Mouse (Mus musculus) forebrain, embryonic 13.5 days (tissue): Measurements from ENCODE around the gene Tgm5. TPM values are rescaled to one million over a fixed set of nuclear protein-coding genes. Genes with fewer than 3 reads are reported as not detected.
"Not testable (repeated sequence)": the region's sequence is repeated elsewhere in the genome, so short reads cannot be mapped to it uniquely, and the experiment has no call there.

Source experiments
- ATAC-seq: fragments of 200-750 bp; cut with Nextera tagmentation; 2 replicates; pipeline ENCODE4 v1.8.0; 2017
- H3K27ac ChIP-seq: fragments of 300-500 bp; sonication (generic); 2 replicates; pipeline ENCODE4 v1.5.1; 2015; ENCODE audit warnings: inconsistent platforms, mild to moderate bottlenecking, moderate library complexity
- H3K27me3 ChIP-seq: fragments of 300-500 bp; sonication (generic); 2 replicates; pipeline ENCODE4 v1.6.1; 2015; ENCODE audit warnings: mild to moderate bottlenecking, inconsistent platforms
- H3K36me3 ChIP-seq: fragments of 300-500 bp; sonication (generic); 2 replicates; pipeline ENCODE4 v1.6.1; 2015; ENCODE audit warnings: mild to moderate bottlenecking, inconsistent platforms; ENCODE audit not compliant: poor library complexity, severe bottlenecking
- H3K4me1 ChIP-seq: fragments of 300-500 bp; sonication (generic); 2 replicates; pipeline ENCODE4 v1.6.1; 2015; ENCODE audit warnings: inconsistent platforms
- H3K4me2 ChIP-seq: fragments of 300-500 bp; sonication (generic); 2 replicates; pipeline ENCODE4 v1.6.1; 2015; ENCODE audit warnings: inconsistent platforms, mild to moderate bottlenecking, moderate library complexity
- H3K4me3 ChIP-seq: fragments of 300-500 bp; sonication (generic); 2 replicates; pipeline ENCODE4 v1.5.1; 2015; ENCODE audit warnings: mild to moderate bottlenecking, inconsistent platforms
- H3K9ac ChIP-seq: fragments of 300-500 bp; sonication (generic); 2 replicates; pipeline ENCODE4 v1.6.1; 2015; ENCODE audit warnings: mild to moderate bottlenecking, inconsistent platforms
- H3K9me3 ChIP-seq: fragments of 300-500 bp; sonication (generic); replicated peaks from 2 replicates; pipeline ENCODE4 v1.6.1; 2016; ENCODE audit warnings: inconsistent platforms
- WGBS: fragments of 180-500 bp; shearing (Covaris S2); methylation state at CpG from one replicate; pipeline ENCODE4 v1.1.7; 2015; 5-methylcytosine and 5-hydroxymethylcytosine counted together
- polyA plus RNA-seq: library from polyadenylated mRNA; unstranded; fragments of >200 nt; fragmentation: Nextera tagmentation; extraction: Ambion mirVana; gene quantifications from 2 replicates; pipeline ENCODE4 v1.2.1, GENCODE M21; 2015

Gene Tgm5
- polyA plus RNA-seq, result 0.10 TPM in 1 of 2 replicates, not detected in the other

GRCm38 (mm10) chr2:121085480-121086185, at the start of gene Tgm5:
TSS of gene Tgm5 (minus strand) at chr2:121085841.
- no peak within 1 kb of the TSS for H3K4me2 ChIP-seq
- no peaks in the 10 kb centered on the region for H3K9me3 ChIP-seq
- H3K36me3 ChIP-seq, result no peaks in the 10 kb centered on the region
- H3K27ac ChIP-seq, result no peak within 1 kb of the TSS
- no peaks in the 10 kb centered on the region for H3K4me1 ChIP-seq
- no peak for ATAC-seq
- H3K4me3 ChIP-seq, result no peak within 1 kb of the TSS
- no peaks in the 10 kb centered on the region for H3K27me3 ChIP-seq
- 64% methylated on average over 6 of the region's 6 CpGs for WGBS
- no peak within 1 kb of the TSS for H3K9ac ChIP-seq

- H3K4me3 ChIP-seq, result no peak overlapping the region
- no peak for ATAC-seq
- H3K4me2 ChIP-seq, result no peak overlapping the region
- no peaks in the 10 kb centered on the region for H3K9me3 ChIP-seq
- H3K27me3 ChIP-seq, result no peaks in the 10 kb centered on the region
- H3K36me3 ChIP-seq, result peaks cover 12% of the 10 kb centered on the region
- 60% methylated on average over 1 of the region's 1 CpGs for WGBS
- no peak overlapping the region for H3K27ac ChIP-seq
- no peak overlapping the region for H3K9ac ChIP-seq
- no peaks in the 10 kb centered on the region; the same call in 1 of the 2 replicates for H3K4me1 ChIP-seq
Observed at GRCm38 (mm10) chr2:121132822-121133221, 47.2 kb upstream of the Tgm5 start.

DNA sequence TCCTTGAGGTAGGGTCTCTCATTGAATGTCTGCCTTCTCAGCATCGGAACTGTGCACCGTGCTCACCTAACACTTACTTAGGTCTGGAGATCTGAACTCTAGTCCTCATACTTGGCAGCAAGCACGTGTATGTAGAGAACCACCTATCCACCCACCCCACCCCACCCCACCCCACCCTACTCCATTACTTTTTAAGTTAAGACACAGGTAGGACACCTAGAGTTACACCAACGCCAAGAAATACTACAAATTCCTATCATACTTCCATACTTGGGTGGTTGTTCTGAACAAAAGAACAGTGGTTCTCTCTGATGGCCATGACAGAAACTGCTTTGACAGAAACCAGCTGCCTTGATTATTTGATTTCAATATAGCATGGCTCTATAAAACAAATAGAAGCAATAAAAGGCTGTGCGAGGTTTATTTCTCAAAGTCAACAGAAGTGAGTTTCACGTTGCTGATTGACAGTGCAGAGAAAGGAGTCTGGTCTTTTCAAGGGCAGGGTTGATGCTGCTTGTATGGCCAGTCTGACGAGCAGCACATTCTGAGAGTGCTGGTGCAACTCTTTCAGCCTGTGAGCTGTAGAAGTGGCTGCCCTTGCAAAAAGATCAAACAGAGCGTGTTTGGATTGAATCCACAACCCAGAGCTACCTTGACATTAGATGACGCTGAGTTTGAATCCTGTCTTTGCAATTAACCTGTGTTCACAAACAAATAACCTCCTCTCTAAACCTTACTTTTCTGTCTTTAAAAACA, 43.4 kb upstream of the Tgm5 start:
- 69% methylated on average over 9 of the region's 9 CpGs for WGBS
- H3K27ac ChIP-seq, result no peak overlapping the region
- no peaks in the 10 kb centered on the region for H3K36me3 ChIP-seq
- no peak overlapping the region for H3K4me2 ChIP-seq
- H3K27me3 ChIP-seq, result no peaks in the 10 kb centered on the region
- H3K4me1 ChIP-seq, result no peaks in the 10 kb centered on the region
- H3K4me3 ChIP-seq, result no peak overlapping the region
- H3K9ac ChIP-seq, result no peak overlapping the region
- no peak for ATAC-seq
- H3K9me3 ChIP-seq, result no peaks in the 10 kb centered on the region

GRCm38 (mm10) chr2:121127536-121127935, 41.9 kb upstream of the Tgm5 start:
- Histone ChIP-seq H3K4me2 (no peak overlapping the region), H3K27ac (no peak overlapping the region), H3K36me3 (no peaks in the 10 kb centered on the region), H3K9ac (no peak overlapping the region), H3K4me1 (no peaks in the 10 kb centered on the region), H3K27me3 (no peaks in the 10 kb centered on the region), H3K9me3 (no peaks in the 10 kb centered on the region), H3K4me3 (no peak overlapping the region)
- WGBS, result 79% methylated on average over 1 of the region's 1 CpGs
- no peak for ATAC-seq

DNA sequence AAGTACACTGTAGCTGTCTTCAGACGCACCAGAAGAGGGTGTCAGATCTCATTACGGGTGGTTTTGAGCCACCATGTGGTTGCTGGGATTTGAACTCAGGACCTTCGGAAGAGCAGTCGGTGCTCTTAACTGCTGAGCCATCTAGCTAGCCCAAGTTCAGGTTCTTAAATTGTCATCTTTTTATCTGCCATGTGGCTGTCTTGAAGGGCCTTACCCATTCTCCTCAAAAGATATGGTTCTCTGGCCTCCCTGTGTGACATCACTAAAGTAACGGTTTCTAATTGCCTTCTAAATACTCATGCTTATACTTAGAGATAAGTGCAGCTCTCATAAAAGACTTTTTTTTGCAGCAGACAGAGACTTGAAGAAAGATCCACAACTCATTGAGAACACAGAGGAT, 40.7 kb upstream of the Tgm5 start:
- H3K9ac ChIP-seq, H3K4me1 ChIP-seq, H3K27me3 ChIP-seq, ATAC-seq, H3K4me2 ChIP-seq, H3K9me3 ChIP-seq, H3K36me3 ChIP-seq, H3K27ac ChIP-seq, H3K4me3 ChIP-seq: not testable (repeated sequence)
- WGBS, result 93% methylated on average over 5 of the region's 5 CpGs

DNA sequence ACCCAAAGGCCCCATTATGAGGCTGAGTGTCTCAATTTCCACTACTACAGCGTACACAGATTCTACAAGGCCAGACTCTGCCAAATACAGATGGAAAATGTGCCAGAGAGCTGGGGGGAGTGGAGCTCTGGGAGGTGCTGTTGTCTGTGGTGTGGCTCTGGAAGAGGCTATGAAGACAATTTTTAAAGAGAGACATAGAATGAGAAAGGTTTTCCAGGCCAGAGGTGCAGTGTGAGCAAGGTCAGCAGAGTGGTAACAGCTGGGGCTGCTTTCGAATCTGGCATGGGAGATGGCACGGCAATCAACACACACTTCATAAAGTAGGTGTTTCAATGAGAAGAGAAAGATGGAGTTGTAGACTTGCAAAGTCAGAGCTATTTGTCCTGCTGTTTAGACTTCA, 33.6 kb upstream of the Tgm5 start:
- no peak overlapping the region for H3K4me2 ChIP-seq
- no peaks in the 10 kb centered on the region for H3K4me1 ChIP-seq
- 91% methylated on average over 3 of the region's 3 CpGs for WGBS
- no peak overlapping the region for H3K27ac ChIP-seq
- no peaks in the 10 kb centered on the region for H3K36me3 ChIP-seq
- H3K9me3 ChIP-seq, result no peaks in the 10 kb centered on the region
- no peak overlapping the region for H3K9ac ChIP-seq
- no peak for ATAC-seq
- H3K27me3 ChIP-seq, result no peaks in the 10 kb centered on the region
- H3K4me3 ChIP-seq, result no peak overlapping the region

GRCm38 (mm10) chr2:121115418-121115817, 29.8 kb upstream of the Tgm5 start:
- H3K27me3 ChIP-seq, result no peaks in the 10 kb centered on the region
- H3K9me3 ChIP-seq, result no peaks in the 10 kb centered on the region
- H3K4me1 ChIP-seq, result no peaks in the 10 kb centered on the region
- no peaks in the 10 kb centered on the region for H3K36me3 ChIP-seq
- H3K9ac ChIP-seq, result no peak overlapping the region
- no peak overlapping the region for H3K4me2 ChIP-seq
- no peak overlapping the region for H3K27ac ChIP-seq
- ATAC-seq, result no peak
- H3K4me3 ChIP-seq, result no peak overlapping the region
- 84% methylated on average over 2 of the region's 2 CpGs for WGBS

DNA sequence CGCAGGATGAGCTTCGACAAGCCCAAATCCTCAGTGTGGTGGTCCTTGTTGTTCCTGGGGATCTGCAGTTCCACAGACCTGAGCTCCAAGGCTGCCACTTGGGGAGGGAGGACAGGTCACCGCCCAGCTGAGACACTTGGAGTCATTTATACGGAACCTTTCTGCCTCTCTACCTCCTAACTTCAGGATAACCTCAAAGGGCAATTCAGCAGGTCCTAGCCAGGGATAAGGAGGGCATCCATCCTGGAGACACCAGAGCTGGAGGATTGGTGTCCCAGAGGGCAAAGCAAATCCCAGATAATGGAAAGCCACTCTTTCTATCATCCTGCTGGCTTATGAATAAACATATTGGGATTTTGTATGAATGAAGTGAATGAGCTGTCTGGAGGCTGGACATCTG, 24.1 kb upstream of the Tgm5 start, which contains the start of gene Tgm7:
Gene Tgm7 (minus strand): TSS at position 101 of the 400 bp plus-strand sequence.
- Histone ChIP-seq H3K9ac (no peak within 1 kb of the TSS), H3K9me3 (no peaks in the 10 kb centered on the region), H3K4me1 (no peaks in the 10 kb centered on the region), H3K27me3 (no peaks in the 10 kb centered on the region), H3K27ac (no peak within 1 kb of the TSS), H3K36me3 (no peaks in the 10 kb centered on the region), H3K4me3 (no peak within 1 kb of the TSS), H3K4me2 (no peak within 1 kb of the TSS)
- 87% methylated on average over 4 of the region's 4 CpGs for WGBS
- ATAC-seq, result no peak

- ATAC-seq, result no peak
- Histone ChIP-seq H3K4me3 (no peak overlapping the region), H3K4me1 (no peaks in the 10 kb centered on the region), H3K9me3 (no peaks in the 10 kb centered on the region), H3K9ac (no peak overlapping the region), H3K27ac (no peak overlapping the region), H3K4me2 (no peak overlapping the region), H3K27me3 (no peaks in the 10 kb centered on the region), H3K36me3 (no peaks in the 10 kb centered on the region)
Observed at GRCm38 (mm10) chr2:121105940-121106339, 20.3 kb upstream of the Tgm5 start.

- no peak overlapping the region for H3K9ac ChIP-seq
- no peak overlapping the region for H3K4me3 ChIP-seq
- no peaks in the 10 kb centered on the region for H3K27me3 ChIP-seq
- no peaks in the 10 kb centered on the region for H3K4me1 ChIP-seq
- no peak for ATAC-seq
- no peaks in the 10 kb centered on the region for H3K36me3 ChIP-seq
- no peak overlapping the region for H3K4me2 ChIP-seq
- 26% methylated on average over 9 of the region's 9 CpGs for WGBS
- H3K9me3 ChIP-seq, result no peaks in the 10 kb centered on the region
- H3K27ac ChIP-seq, result no peak overlapping the region
Observed at GRCm38 (mm10) chr2:121102051-121102450, 16.4 kb upstream of the Tgm5 start.

- Histone ChIP-seq H3K36me3 (no peaks in the 10 kb centered on the region), H3K27me3 (no peaks in the 10 kb centered on the region), H3K4me3 (no peak overlapping the region), H3K4me1 (no peaks in the 10 kb centered on the region), H3K9ac (no peak overlapping the region), H3K27ac (no peak overlapping the region), H3K4me2 (no peak overlapping the region), H3K9me3 (no peaks in the 10 kb centered on the region)
- 75% methylated on average over 4 of the region's 4 CpGs for WGBS
- no peak for ATAC-seq
Observed at GRCm38 (mm10) chr2:121089751-121090150, 4.1 kb upstream of the Tgm5 start.

GRCm38 (mm10) chr2:121088507-121088906, 2.9 kb upstream of the Tgm5 start:
- no peak overlapping the region for H3K4me3 ChIP-seq
- 93% methylated on average over 3 of the region's 3 CpGs for WGBS
- no peak overlapping the region for H3K4me2 ChIP-seq
- H3K9me3 ChIP-seq, result no peaks in the 10 kb centered on the region
- H3K27ac ChIP-seq, result no peak overlapping the region
- no peak for ATAC-seq
- H3K27me3 ChIP-seq, result no peaks in the 10 kb centered on the region
- H3K9ac ChIP-seq, result no peak overlapping the region
- no peaks in the 10 kb centered on the region for H3K4me1 ChIP-seq
- H3K36me3 ChIP-seq, result no peaks in the 10 kb centered on the region
